Mouse (Mus musculus): ENCODE measurements at regions not wholly inside any gene's neighbourhood (a gene's known extent, or its start where the extent isn't known, plus 50 kb on each side); places are given as distances from the start of the nearest gene placed in this dataset.

GRCm38 (mm10) chr5:39855685-39856615 is 100.7 kb upstream of the Hs3st1 start:
- WGBS: 80% methylated on average over 7 of the region's 7 CpGs
- no peak for DNase-seq (ENCODE audit: low read depth, low spot score)

GRCm38 (mm10) chr5:39847187-39847586 is 91.9 kb upstream of the Hs3st1 start:
- DNase-seq (ENCODE audit: low read depth, low spot score): no peak
- 56% methylated on average over 1 of the region's 1 CpGs for WGBS

- no peak for DNase-seq (ENCODE audit: low read depth, low spot score)
- WGBS: 69% methylated on average over 3 of the region's 3 CpGs
These were observed 85.9 kb upstream of the Hs3st1 start for GRCm38 (mm10) chr5:39841186-39841585.

- no peak for DNase-seq (ENCODE audit: low read depth, low spot score)
- WGBS: 68% methylated on average over 4 of the region's 4 CpGs
These were observed 85.3 kb upstream of the Hs3st1 start for GRCm38 (mm10) chr5:39840576-39840975.

- peak; percentile 44 for DNase-seq (ENCODE audit: low read depth, low spot score)
- WGBS: 30% methylated on average over 4 of the region's 4 CpGs
These were observed 77.3 kb upstream of the Hs3st1 start for GRCm38 (mm10) chr5:39832565-39832964.

- WGBS: 72% methylated on average over 2 of the region's 2 CpGs
- DNase-seq (ENCODE audit: low read depth, low spot score): no peak
These were observed 69.4 kb upstream of the Hs3st1 start for GRCm38 (mm10) chr5:39824680-39825079.

GRCm38 (mm10) chr5:39806643-39807042 is 51.4 kb upstream of the Hs3st1 start:
- 73% methylated on average over 4 of the region's 4 CpGs for WGBS
- DNase-seq (ENCODE audit: low read depth, low spot score): no peak
